Mouse (Mus musculus): Measurements from ENCODE around the gene Tubg2. TPM values are rescaled to one million over a fixed set of nuclear protein-coding genes. Genes with fewer than 3 reads are reported as not detected.

Gene Tubg2
- total RNA-seq, 2 experiments from 2014 or later = 36.7 to 41.0 TPM

DNA sequence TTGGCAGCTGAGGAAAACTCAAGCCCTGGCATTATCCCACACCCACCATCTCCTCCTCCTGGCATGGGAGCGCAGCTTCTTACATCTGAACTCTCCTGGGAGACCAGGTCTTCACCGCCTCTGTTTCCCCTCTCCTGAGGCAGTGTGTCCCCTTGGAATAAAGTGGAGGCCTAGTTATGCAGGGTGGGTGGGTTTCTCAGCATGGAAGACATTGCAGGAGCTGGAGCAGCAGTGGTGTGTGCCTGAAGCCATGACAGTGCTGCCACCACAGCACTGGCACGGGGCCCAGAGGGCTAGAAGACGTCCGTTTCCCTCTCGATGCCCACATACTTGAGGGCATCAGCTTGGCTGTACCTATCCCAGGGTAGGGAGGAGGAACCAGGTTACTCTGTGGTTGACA lies 36.9 kb downstream of the Tubg2 start:
- DNase-seq (ENCODE audit: low spot score in 2 of 2) = no peak

DNA sequence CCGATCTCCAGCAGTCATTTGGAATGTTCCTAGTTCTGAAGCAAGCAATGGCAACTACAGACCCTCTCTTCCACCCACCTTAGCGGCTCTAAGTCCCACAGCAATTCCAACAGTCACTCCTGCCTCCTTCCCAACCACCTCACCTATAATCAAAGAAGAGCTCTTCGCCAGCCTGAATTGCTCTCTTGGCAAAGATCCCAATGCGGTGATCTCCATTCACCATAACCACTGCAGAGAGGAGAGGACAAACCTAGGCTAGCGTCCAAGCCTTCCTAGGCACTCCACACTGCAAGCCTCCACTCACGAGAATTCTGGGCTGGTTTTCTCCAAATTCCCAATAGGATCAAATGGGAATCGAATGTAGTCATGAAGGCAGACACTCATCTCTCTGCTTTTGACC lies 37.4 kb downstream of the Tubg2 start:
- no peak for DNase-seq (ENCODE audit: low spot score in 2 of 2)

DNA sequence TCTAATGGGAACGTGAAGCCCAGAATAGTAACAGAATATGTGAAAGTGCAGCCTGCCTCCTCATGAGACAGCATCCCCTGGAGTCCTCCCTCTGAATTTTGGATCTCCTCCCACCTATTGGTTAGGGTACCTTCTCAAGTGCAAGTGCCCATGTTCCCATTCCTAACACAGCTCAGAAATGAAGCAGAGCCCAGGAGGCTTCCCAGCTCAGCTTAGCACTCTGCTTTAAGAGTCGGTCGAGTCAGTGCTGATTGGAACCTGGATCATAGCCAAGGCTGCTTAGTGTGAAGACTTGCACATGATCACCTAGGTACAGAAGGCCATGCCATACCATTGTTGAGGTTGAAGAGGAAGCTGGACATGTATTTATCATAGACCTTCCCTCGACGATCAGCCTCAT lies 38.4 kb downstream of the Tubg2 start:
- DNase-seq (ENCODE audit: low spot score in 2 of 2) = no peak

DNA sequence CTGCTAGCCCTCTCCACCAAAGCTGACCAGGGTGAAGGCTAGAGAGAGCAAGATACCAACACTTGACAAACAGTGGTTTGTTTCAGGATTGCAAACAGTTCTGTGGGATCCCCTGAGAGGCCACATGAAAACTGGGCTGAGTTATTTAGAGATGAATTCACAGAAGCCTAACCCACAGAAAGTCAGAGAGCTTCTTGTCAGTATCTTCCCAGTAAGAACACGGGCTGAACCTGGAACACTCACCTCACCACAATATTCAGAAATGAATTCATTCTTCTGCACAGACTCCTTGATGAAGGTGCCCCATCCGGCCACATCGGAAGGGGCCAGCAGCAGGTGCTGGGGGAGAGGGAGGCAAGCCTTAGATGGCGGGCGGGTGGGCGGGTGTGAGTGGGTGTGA lies 38.9 kb downstream of the Tubg2 start:
- no peak for DNase-seq (ENCODE audit: low spot score in 2 of 2)

DNA sequence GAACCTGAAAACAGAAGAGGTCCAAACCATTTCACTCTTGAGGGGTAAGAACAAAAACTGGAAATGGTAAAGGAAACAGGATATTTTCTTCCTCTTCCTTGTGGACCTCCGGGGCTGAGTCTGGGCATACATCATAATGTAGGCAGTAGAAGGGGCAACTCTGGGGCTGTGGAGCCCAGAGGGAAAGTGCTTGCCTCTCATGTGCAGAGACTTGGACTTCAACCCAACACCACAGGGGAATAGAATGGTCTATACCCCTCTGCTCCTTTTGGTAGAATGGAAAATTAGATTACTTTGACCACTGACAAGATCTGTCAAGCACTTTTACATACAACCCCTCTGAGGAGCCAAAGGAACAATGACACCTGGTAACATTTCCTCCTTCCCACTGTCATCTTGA lies 39.4 kb downstream of the Tubg2 start:
- DNase-seq (ENCODE audit: low spot score in 2 of 2) = no peak

DNA sequence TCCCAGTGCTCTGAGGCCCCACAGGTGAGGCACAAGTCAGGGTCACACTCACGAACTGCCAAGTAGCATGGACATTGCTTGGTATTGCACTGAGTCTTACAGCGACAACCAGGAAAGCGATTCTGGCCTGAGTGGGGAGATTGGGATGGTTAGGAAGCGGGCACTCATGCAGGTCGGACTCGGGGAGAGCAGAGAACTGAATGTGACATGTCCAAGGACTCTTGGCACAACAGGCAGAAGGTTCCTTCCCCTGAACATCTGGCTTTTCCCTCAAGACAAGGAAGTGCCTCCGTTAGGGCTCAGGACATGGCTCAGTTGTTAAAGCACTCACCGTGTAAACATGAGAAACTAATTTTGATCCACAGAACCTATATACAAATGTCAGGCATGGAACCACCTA lies 39.9 kb downstream of the Tubg2 start:
- no peak for DNase-seq (ENCODE audit: low spot score in 2 of 2)

DNA sequence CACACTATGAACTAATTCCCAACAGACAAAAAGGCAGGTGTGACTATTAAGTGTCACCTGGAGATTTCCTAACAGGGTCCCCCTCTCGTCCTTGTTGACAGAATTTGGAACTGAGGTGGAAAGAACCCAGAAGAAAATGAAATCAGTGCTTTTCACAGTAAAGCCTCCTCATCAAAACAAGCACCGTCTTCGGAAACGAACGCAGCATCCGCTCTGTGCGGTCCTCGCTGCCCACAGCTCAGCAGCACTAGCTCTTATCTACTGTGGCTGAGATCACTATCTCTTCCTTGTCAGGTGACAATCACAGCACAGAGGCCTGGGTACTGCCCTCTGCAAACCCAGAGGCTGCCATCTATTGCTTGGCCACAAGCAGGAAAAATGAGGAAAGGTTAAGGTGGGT lies 40.5 kb downstream of the Tubg2 start:
- DNase-seq (ENCODE audit: low spot score in 2 of 2) = no peak

DNA sequence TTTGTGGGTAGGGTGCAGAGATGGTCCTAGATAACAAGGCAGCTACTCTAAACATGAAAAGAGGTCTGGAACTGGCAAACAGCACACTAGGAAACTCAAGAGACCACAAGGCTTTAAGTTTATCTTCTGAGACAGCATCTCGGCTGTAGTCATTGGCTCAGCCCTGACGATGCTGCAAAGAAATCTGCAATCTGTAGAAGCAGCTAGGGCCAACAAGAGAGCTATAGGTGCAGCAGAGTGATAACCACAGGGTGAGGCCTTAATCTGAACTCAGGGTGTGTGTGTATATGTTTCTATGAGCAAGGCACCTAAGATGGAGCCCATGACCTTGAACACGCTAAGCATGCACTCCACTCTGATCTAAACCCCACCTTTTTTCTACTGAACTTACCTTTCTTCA lies 43.8 kb downstream of the Tubg2 start:
- DNase-seq (ENCODE audit: low spot score in 2 of 2) = no peak

DNA sequence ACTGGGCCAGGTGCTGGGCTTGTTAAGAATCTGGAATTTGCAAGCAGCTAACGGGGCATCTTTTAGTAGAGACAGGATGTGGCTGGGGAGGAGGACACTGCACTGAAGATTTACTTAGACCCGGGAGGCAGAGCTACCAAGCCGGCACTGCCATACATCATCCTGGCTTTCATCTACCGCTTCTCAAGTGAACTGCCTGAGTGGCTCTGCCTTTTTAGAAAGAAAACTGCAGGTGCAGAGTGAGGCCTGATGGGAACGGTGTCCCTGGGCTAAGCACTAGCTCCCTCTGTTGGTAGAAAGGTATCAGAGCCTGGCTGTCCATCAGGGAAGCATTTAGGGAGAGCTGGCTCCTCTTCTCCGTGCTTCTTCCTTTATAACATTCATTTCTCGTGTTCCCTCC lies 45.3 kb downstream of the Tubg2 start:
- peak in 1 of 2 experiments; percentile 69 for DNase-seq (ENCODE audit: low spot score in 2 of 2)

Small RNA genes lying within 50 kb of the gene (microRNA-seq; reads per million reads assigned to microRNA genes)
- gene Gm27626 = 0 reads per million in 2 experiments

Other genes starting within 250 kb of the Tubg2 start
- 10 to 100 TPM; 34.9 to 36.4 TPM for gene Stat3, start 216.4 kb upstream of the Tubg2 start, total RNA-seq (2021)
- 10 to 100 TPM; 16.3 to 21.5 TPM for gene Cavin1, start 185.0 kb upstream of the Tubg2 start, total RNA-seq (2021)
- gene Atp6v0a1, start 146.5 kb upstream of the Tubg2 start, total RNA-seq (2021) = 100 to 1,000 TPM; 451 to 457 TPM
- gene Naglu, start 85.9 kb upstream of the Tubg2 start, total RNA-seq (2021) = 10 to 100 TPM in 1 of 2 experiments, 1 to 10 TPM in 1; 9.3 to 10.3 TPM
- under 1 TPM; 0.38 to 0.81 TPM for gene Hsd17b1, start 77.5 kb upstream of the Tubg2 start, total RNA-seq (2021)
- 10 to 100 TPM; 32.6 to 35.7 TPM for gene Coasy, start 73.3 kb upstream of the Tubg2 start, total RNA-seq (2021)
- gene Mlx, start 68.6 kb upstream of the Tubg2 start, total RNA-seq (2021) = 10 to 100 TPM; 46.3 to 49.6 TPM
- 1 to 10 TPM; 2.7 to 4.9 TPM for gene Psmc3ip, start 60.5 kb upstream of the Tubg2 start, total RNA-seq (2021)
- 10 to 100 TPM; 57.1 to 61.1 TPM for gene Retreg3, start 36.0 kb upstream of the Tubg2 start, total RNA-seq (2021)
- gene Tubg1, start 36.0 kb upstream of the Tubg2 start, total RNA-seq (2021) = 10 to 100 TPM; 48.9 to 52.6 TPM
- 100 to 1,000 TPM; 137 to 149 TPM for gene Cntnap1, start 14.6 kb downstream of the Tubg2 start, total RNA-seq (2021)
- 10 to 100 TPM; 14.2 to 16.1 TPM for gene Plekhh3, start 15.4 kb downstream of the Tubg2 start, total RNA-seq (2021)
- under 1 TPM in 1 of 2 experiments, not detected in 1; 0.18 TPM for gene Ccr10, start 19.5 kb downstream of the Tubg2 start, total RNA-seq (2021)
- 10 to 100 TPM; 38.2 to 40.0 TPM for gene Ezh1, start 70.6 kb downstream of the Tubg2 start, total RNA-seq (2021)
- gene Ramp2, start 90.1 kb downstream of the Tubg2 start, total RNA-seq (2021) = 10 to 100 TPM; 74.0 to 75.7 TPM
- 10 to 100 TPM; 72.3 to 80.9 TPM for gene Vps25, start 97.8 kb downstream of the Tubg2 start, total RNA-seq (2021)
- gene Wnk4, start 104.7 kb downstream of the Tubg2 start, total RNA-seq (2021) = 1 to 10 TPM; 6.9 to 9.4 TPM
- gene Cntd1, start 123.1 kb downstream of the Tubg2 start, total RNA-seq (2021) = under 1 TPM; 0.33 to 0.46 TPM
- gene Coa3, start 123.2 kb downstream of the Tubg2 start, total RNA-seq (2021) = 10 to 100 TPM; 82.2 to 93.7 TPM
- 100 to 1,000 TPM; 182 to 185 TPM for gene Becn1, start 146.4 kb downstream of the Tubg2 start, total RNA-seq (2021)
- 100 to 1,000 TPM; 103 to 114 TPM for gene Psme3, start 160.3 kb downstream of the Tubg2 start, total RNA-seq (2021)
- 1 to 10 TPM; 4.8 to 5.4 TPM for gene Aoc2, start 169.2 kb downstream of the Tubg2 start, total RNA-seq (2021)
- gene Aoc3, start 174.7 kb downstream of the Tubg2 start, total RNA-seq (2021) = 1 to 10 TPM; 1.6 to 2.7 TPM
- under 1 TPM in 1 of 2 experiments, not detected in 1; 0.14 TPM for gene G6pc, start 211.7 kb downstream of the Tubg2 start, total RNA-seq (2021)

Measured in layer of hippocampus, postnatal 14 days (tissue).